8 mouse cellular contexts compared by ENCODE assay signal in the genomic region with DNA sequence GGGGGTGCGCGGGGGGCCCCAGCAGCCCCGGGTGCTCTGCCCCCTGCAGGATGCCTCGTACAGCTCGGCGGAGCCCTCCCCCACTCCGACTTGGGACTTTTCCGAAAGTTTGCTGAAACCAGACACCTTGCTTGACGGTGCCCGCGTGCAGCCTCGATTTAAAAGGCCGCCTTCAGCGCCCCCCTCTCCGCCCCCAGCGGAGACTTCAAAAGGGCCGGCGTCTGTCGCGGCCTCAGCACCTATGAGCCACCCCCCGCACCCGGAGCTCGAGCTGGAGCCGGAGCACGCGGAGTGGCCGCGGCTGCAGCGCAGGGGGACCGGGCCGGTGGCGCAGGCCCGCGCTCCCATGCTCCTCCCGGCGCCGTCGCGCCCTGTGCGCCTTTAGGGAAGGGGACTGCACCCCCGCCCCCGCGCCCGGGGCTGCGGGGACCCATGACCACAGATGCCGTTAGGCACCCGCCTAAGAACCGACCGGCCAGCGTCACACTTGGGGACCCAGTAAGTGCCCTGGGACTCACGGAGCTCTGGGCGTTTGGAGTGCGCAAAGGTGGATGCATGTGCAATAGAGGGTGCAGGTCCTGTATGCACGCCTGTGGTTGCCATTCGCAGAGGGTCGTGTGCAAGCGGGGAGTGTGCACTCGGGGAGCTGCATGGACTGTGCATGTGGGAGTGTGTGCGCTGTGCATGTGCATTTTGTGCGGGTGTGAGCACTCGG. TPM values are rescaled to one million over a fixed set of nuclear protein-coding genes. Genes with fewer than 3 reads are reported as not detected.
A peak's percentile ranks its signal among the peaks of the same experiment; 100 is the strongest.
DNase-seq lines count a peak whose midpoint lies in the region; ATAC-seq and TF ChIP-seq lines count a peak whose summit lies in the region.

Col27a1 (plus strand) TSS at position 98 of the 715 bp plus-strand sequence.

- no peak for TF ChIP-seq CTCF in cortical plate, adult 2 months (IDR thresholded peaks at IDR 0.05; ENCODE audit: extremely low read depth, insufficient read depth, low read length)

- peak within 1 kb of the TSS; percentile 80 for H3K27ac ChIP-seq in lung, embryonic 15.5 days
- H3K27ac ChIP-seq in cortical plate, adult 2 months (ENCODE audit: insufficient read depth, low read length), result no peak within 1 kb of the TSS
- H3K27ac ChIP-seq in hindbrain, embryonic 15.5 days (replicated peaks), result no peak within 1 kb of the TSS

- H3K4me3 ChIP-seq in lung, embryonic 15.5 days, result peak within 1 kb of the TSS; percentile 70
- peak within 1 kb of the TSS; percentile 4; the same call in 1 of the 2 replicates for H3K4me3 ChIP-seq in cortical plate, adult 2 months (ENCODE audit: insufficient read depth, low read length)
- peak within 1 kb of the TSS; percentile 55 for H3K4me3 ChIP-seq in hindbrain, embryonic 15.5 days

- no peaks in the 10 kb centered on the region for H3K9me3 ChIP-seq in lung, embryonic 15.5 days
- no peaks in the 10 kb centered on the region for H3K9me3 ChIP-seq in hindbrain, embryonic 15.5 days

- H3K4me2 ChIP-seq in lung, embryonic 15.5 days, result peak within 1 kb of the TSS; percentile 86
- peak within 1 kb of the TSS; percentile 100 for H3K4me2 ChIP-seq in hindbrain, embryonic 15.5 days

- ATAC-seq in lung, embryonic 15.5 days (ENCODE audit: borderline replicate concordance, extremely low read depth, low FRiP score, low TSS enrichment), result peak; percentile 40
- peak; percentile 32; the same call in 1 of the 2 replicates for ATAC-seq in hindbrain, embryonic 15.5 days (ENCODE audit: low FRiP score, low read depth)

- H3K36me3 ChIP-seq in lung, embryonic 15.5 days, result no peaks in the 10 kb centered on the region
- no peaks in the 10 kb centered on the region for H3K36me3 ChIP-seq in hindbrain, embryonic 15.5 days

- peak within 1 kb of the TSS; percentile 75 for H3K9ac ChIP-seq in lung, embryonic 15.5 days
- peak within 1 kb of the TSS; percentile 14 for H3K9ac ChIP-seq in hindbrain, embryonic 15.5 days

- WGBS in lung, embryonic 15.5 days, result under 1% methylated on average over 58 of the region's 61 CpGs
- WGBS in hindbrain, embryonic 15.5 days, result under 1% methylated on average over 61 of the region's 61 CpGs

- H3K4me1 ChIP-seq in lung, embryonic 15.5 days, result peaks cover 48% of the 10 kb centered on the region
- no peaks in the 10 kb centered on the region for H3K4me1 ChIP-seq in cortical plate, adult 2 months (ENCODE audit: control insufficient read depth, insufficient read depth, low read length)
- peaks cover 29% of the 10 kb centered on the region for H3K4me1 ChIP-seq in hindbrain, embryonic 15.5 days (replicated peaks)

- no peak for DNase-seq in lung, postnatal 14 days
- DNase-seq in mesoderm, embryonic 11.5 days (ENCODE audit: low read depth, low spot score), result peak; percentile 77
- peak; percentile 42 for DNase-seq in thymus, postnatal 25 days
- no peak for DNase-seq in gastrocnemius, postnatal 25 days
- no peak for DNase-seq in frontal cortex, postnatal 14 days (ENCODE audit: low spot score in 2 of 2)

- TF ChIP-seq POLR2A in cortical plate, adult 2 months (IDR thresholded peaks at IDR 0.05; ENCODE audit: extremely low read depth, insufficient read depth, low read length), result no peak

- H3K27me3 ChIP-seq in lung, embryonic 15.5 days, result peaks cover 31% of the 10 kb centered on the region
- peaks cover 52% of the 10 kb centered on the region for H3K27me3 ChIP-seq in hindbrain, embryonic 15.5 days

RNA-seq across cellular contexts. Expression of gene Col27a1, which starts in this region (rescaled TPM):
- polyA plus RNA-seq in lung, embryonic 15.5 days (2015; fragmentation: Nextera tagmentation; extraction: Ambion mirVana), result 20.2 and 20.3 TPM in 2 replicates
- polyA plus RNA-seq in cortical plate, adult 2 months (2012; rRNA removed), result 3.5 and 4.2 TPM in 2 replicates
- 2.2 and 3.3 TPM in 2 replicates for polyA plus RNA-seq in hindbrain, embryonic 15.5 days (2015; fragmentation: Nextera tagmentation; extraction: Ambion mirVana)
- under 1 TPM; 0.92 to 0.94 TPM for total RNA-seq in gastrocnemius, postnatal 25 days (2021)

Comparison
In these comparisons a context has a peak if more than half of its experiments do, and no peak if none do; other contexts are left out.
1. H3K4me3 ChIP-seq: peak in every context shown above with its lines; median percentile 70 in lung, embryonic 15.5 days; 55 in hindbrain, embryonic 15.5 days; 4 in cortical plate, adult 2 months.
2. DNase-seq: peak in mesoderm, embryonic 11.5 days (single experiment) and thymus, postnatal 25 days (single experiment); none in lung, postnatal 14 days (single experiment), gastrocnemius, postnatal 25 days (single experiment) and frontal cortex, postnatal 14 days (0 of 2).